10 mouse cellular contexts compared by ENCODE assay signal in genomic region chr6:52215771-52216535, GRCm38 (mm10). TPM values are rescaled to one million over a fixed set of nuclear protein-coding genes. Genes with fewer than 3 reads are reported as not detected.
DNase-seq lines count a peak whose midpoint lies in the region; ATAC-seq and TF ChIP-seq lines count a peak whose summit lies in the region.
"Had no signal": no experiment of that assay in that cellular context is flagged by ENCODE, and none has a peak within 500 bp of the region (broad histone marks: within the 10 kb centered on the region; RNA-seq: fewer than 3 reads in every experiment).

No protein-coding gene starts in this region.

- intact Hi-C loops in left cerebral cortex, postnatal 25 days (cut with DNase I), result no loop called here

- H3K4me1 ChIP-seq in hindbrain, embryonic 11.5 days (replicated peaks; ENCODE audit: control insufficient read depth, insufficient read depth, low read length), result peaks cover 5% of the 10 kb centered on the region; the same call in 1 of the 2 replicates
- no peaks in the 10 kb centered on the region for H3K4me1 ChIP-seq in hindbrain, postnatal 0 days (ENCODE audit: insufficient read depth, low read length)
- H3K4me1 ChIP-seq in kidney, embryonic 14.5 days (ENCODE audit: control insufficient read depth, insufficient read depth, low read length), result peaks cover 46% of the 10 kb centered on the region
- H3K4me1 ChIP-seq in neural tube, embryonic 14.5 days (ENCODE audit: control insufficient read depth, insufficient read depth, low read length), result peaks cover 36% of the 10 kb centered on the region
- peaks cover 17% of the 10 kb centered on the region for H3K4me1 ChIP-seq in midbrain, embryonic 10.5 days

- TF ChIP-seq CTCF in hindbrain, postnatal 0 days (IDR thresholded peaks at IDR 0.05; ENCODE audit: low read depth), result no peak

- ATAC-seq in hindbrain, embryonic 11.5 days (ENCODE audit: low FRiP score), result no peak
- no peak for ATAC-seq in hindbrain, postnatal 0 days
- ATAC-seq in kidney, embryonic 14.5 days (ENCODE audit: low FRiP score, low TSS enrichment), result no peak
- no peak for ATAC-seq in neural tube, embryonic 14.5 days (ENCODE audit: low read depth)

- no peak overlapping the region for H3K4me3 ChIP-seq in hindbrain, embryonic 11.5 days (ENCODE audit: low read depth, low read length)
- no peak overlapping the region for H3K4me3 ChIP-seq in hindbrain, postnatal 0 days (ENCODE audit: low read length)
- H3K4me3 ChIP-seq in kidney, embryonic 14.5 days (ENCODE audit: low read length), result peak overlapping the region; percentile 64
- peak overlapping the region; percentile 88 for H3K4me3 ChIP-seq in neural tube, embryonic 14.5 days (ENCODE audit: low read depth, low read length)
- H3K4me3 ChIP-seq in midbrain, embryonic 10.5 days, result no peak overlapping the region

- H3K4me2 ChIP-seq in hindbrain, embryonic 11.5 days (replicated peaks; ENCODE audit: low read depth, low read length), result no peak overlapping the region
- no peak overlapping the region for H3K4me2 ChIP-seq in hindbrain, postnatal 0 days (ENCODE audit: low read depth, low read length)
- H3K4me2 ChIP-seq in kidney, embryonic 14.5 days (replicated peaks; ENCODE audit: low read depth, low read length), result peak overlapping the region; percentile 97
- peak overlapping the region; percentile 99 for H3K4me2 ChIP-seq in neural tube, embryonic 14.5 days (ENCODE audit: low read depth, low read length)

- no peak overlapping the region for H3K27ac ChIP-seq in hindbrain, embryonic 11.5 days (ENCODE audit: low read depth, low read length)
- no peak overlapping the region for H3K27ac ChIP-seq in hindbrain, postnatal 0 days
- peak overlapping the region; percentile 98 for H3K27ac ChIP-seq in kidney, embryonic 14.5 days (ENCODE audit: low read depth, low read length)
- H3K27ac ChIP-seq in neural tube, embryonic 14.5 days (ENCODE audit: low read depth, low read length), result peak overlapping the region; percentile 99
- H3K27ac ChIP-seq in midbrain, embryonic 10.5 days (replicated peaks), result no peak overlapping the region

- H3K9ac ChIP-seq in hindbrain, embryonic 11.5 days (ENCODE audit: low read depth, low read length), result no peak overlapping the region
- no peak overlapping the region for H3K9ac ChIP-seq in hindbrain, postnatal 0 days (replicated peaks; ENCODE audit: low read length)
- peak overlapping the region; percentile 95 for H3K9ac ChIP-seq in kidney, embryonic 14.5 days (ENCODE audit: low read depth, low read length)
- H3K9ac ChIP-seq in neural tube, embryonic 14.5 days (replicated peaks; ENCODE audit: low read depth, low read length), result peak overlapping the region; percentile 98

- peak; percentile 61 for DNase-seq in hindbrain, embryonic 11.5 days (ENCODE audit: low spot score)
- no peak for DNase-seq in hindbrain, postnatal 0 days (ENCODE audit: low spot score)
- peak; percentile 66 for DNase-seq in forelimb bud, embryonic 11.5 days (ENCODE audit: low read depth, low spot score)
- no peak for DNase-seq in layer of hippocampus, adult 9-11 months
- DNase-seq in left cerebral cortex, postnatal 25 days (ENCODE audit: low spot score in 2 of 2), result no peak
- DNase-seq in midbrain, embryonic 10.5 days (ENCODE audit: low spot score), result no peak

- H3K27me3 ChIP-seq in hindbrain, embryonic 11.5 days (ENCODE audit: control insufficient read depth, insufficient read depth, low read length), result peaks cover 99% of the 10 kb centered on the region
- peaks cover 96% of the 10 kb centered on the region for H3K27me3 ChIP-seq in hindbrain, postnatal 0 days (ENCODE audit: insufficient read depth, low read length)
- peaks cover 3% of the 10 kb centered on the region; the same call in 1 of the 2 replicates for H3K27me3 ChIP-seq in kidney, embryonic 14.5 days (ENCODE audit: control insufficient read depth, insufficient read depth, low read length)
- H3K27me3 ChIP-seq in neural tube, embryonic 14.5 days (ENCODE audit: control insufficient read depth, insufficient read depth, low read length), result no peaks in the 10 kb centered on the region
- H3K27me3 ChIP-seq in midbrain, embryonic 10.5 days (ENCODE audit: low read depth, poor library complexity, severe bottlenecking), result peaks cover 100% of the 10 kb centered on the region

- no peaks in the 10 kb centered on the region for H3K36me3 ChIP-seq in hindbrain, embryonic 11.5 days (ENCODE audit: control insufficient read depth, insufficient read depth, low read length)
- no peaks in the 10 kb centered on the region for H3K36me3 ChIP-seq in hindbrain, postnatal 0 days (ENCODE audit: insufficient read depth, low read length)
- H3K36me3 ChIP-seq in kidney, embryonic 14.5 days (ENCODE audit: control insufficient read depth, insufficient read depth, low read length), result no peaks in the 10 kb centered on the region; the same call in 1 of the 2 replicates
- H3K36me3 ChIP-seq in neural tube, embryonic 14.5 days (ENCODE audit: control insufficient read depth, insufficient read depth, low read length), result no peaks in the 10 kb centered on the region
- no peaks in the 10 kb centered on the region for H3K36me3 ChIP-seq in midbrain, embryonic 10.5 days

- H3K9me3 ChIP-seq in hindbrain, embryonic 11.5 days (ENCODE audit: control insufficient read depth, low read length), result no peaks in the 10 kb centered on the region
- no peaks in the 10 kb centered on the region for H3K9me3 ChIP-seq in hindbrain, postnatal 0 days (ENCODE audit: low read length)
- no peaks in the 10 kb centered on the region for H3K9me3 ChIP-seq in kidney, embryonic 14.5 days (ENCODE audit: control insufficient read depth, low read length)
- no peaks in the 10 kb centered on the region for H3K9me3 ChIP-seq in neural tube, embryonic 14.5 days (ENCODE audit: control insufficient read depth, low read length)
- no peaks in the 10 kb centered on the region for H3K9me3 ChIP-seq in midbrain, embryonic 10.5 days (replicated peaks)

- WGBS in hindbrain, embryonic 11.5 days, result 2% methylated on average over 30 of the region's 30 CpGs
- WGBS in hindbrain, postnatal 0 days, result 4% methylated on average over 30 of the region's 30 CpGs
- WGBS in kidney, embryonic 14.5 days, result under 1% methylated on average over 30 of the region's 30 CpGs
- under 1% methylated on average over 30 of the region's 30 CpGs for WGBS in neural tube, embryonic 14.5 days
- 2% methylated on average over 30 of the region's 30 CpGs for whole genome bisulfite sequencing in midbrain, embryonic 10.5 days

RNA-seq across cellular contexts. Expression of gene Gm28308, which starts 2.8 kb away (rescaled TPM):
- polyA plus RNA-seq in hindbrain, embryonic 11.5 days (2014; fragmentation: Nextera tagmentation; extraction: Ambion mirVana), result not detected in 2 replicates
- 0.83 and 2.2 TPM in 2 replicates for total RNA-seq in hindbrain, postnatal 0 days (2014; rRNA removed)
- polyA plus RNA-seq in hindbrain, postnatal 0 days (2015; fragmentation: Nextera tagmentation; extraction: Ambion mirVana), result not detected in 2 replicates
- polyA plus RNA-seq in kidney, embryonic 14.5 days (2014; fragmentation: Nextera tagmentation; extraction: Ambion mirVana), result not detected in 2 replicates
- polyA plus RNA-seq in neural tube, embryonic 14.5 days (2014; fragmentation: Nextera tagmentation; extraction: Ambion mirVana), result 4.2 TPM in 1 of 2 replicates, not detected in the other
- not detected for total RNA-seq in left cerebral cortex, postnatal 25 days (2021)
- not detected in 2 replicates for polyA plus RNA-seq in midbrain, embryonic 10.5 days (2016; fragmentation: Nextera tagmentation; extraction: Ambion mirVana)
- polyA plus RNA-seq: heart, embryonic 14.5 days; liver, embryonic 16.5 days had no signal

RNA-seq across cellular contexts. Expression of gene Hoxa3, which starts 2.8 kb away (rescaled TPM):
- polyA plus RNA-seq in hindbrain, embryonic 11.5 days (2014; fragmentation: Nextera tagmentation; extraction: Ambion mirVana), result 13.3 and 14.2 TPM in 2 replicates
- total RNA-seq in hindbrain, postnatal 0 days (2014; rRNA removed), result 8.7 and 9.8 TPM in 2 replicates
- polyA plus RNA-seq in hindbrain, postnatal 0 days (2015; fragmentation: Nextera tagmentation; extraction: Ambion mirVana), result 7.9 and 8.8 TPM in 2 replicates
- 9.7 and 13.6 TPM in 2 replicates for polyA plus RNA-seq in kidney, embryonic 14.5 days (2014; fragmentation: Nextera tagmentation; extraction: Ambion mirVana)
- 10.8 and 13.4 TPM in 2 replicates for polyA plus RNA-seq in neural tube, embryonic 14.5 days (2014; fragmentation: Nextera tagmentation; extraction: Ambion mirVana)
- total RNA-seq in left cerebral cortex, postnatal 25 days (2021), result not detected
- polyA plus RNA-seq in midbrain, embryonic 10.5 days (2016; fragmentation: Nextera tagmentation; extraction: Ambion mirVana), result not detected in 2 replicates

RNA-seq across cellular contexts. Expression of gene Hoxa7, which starts 5.7 kb away (rescaled TPM):
- polyA plus RNA-seq in hindbrain, embryonic 11.5 days (2014; fragmentation: Nextera tagmentation; extraction: Ambion mirVana), result 0.34 and 1.9 TPM in 2 replicates
- total RNA-seq in hindbrain, postnatal 0 days (2014; rRNA removed), result 2.6 and 2.9 TPM in 2 replicates
- 1.3 and 3.9 TPM in 2 replicates for polyA plus RNA-seq in hindbrain, postnatal 0 days (2015; fragmentation: Nextera tagmentation; extraction: Ambion mirVana)
- 19.1 and 19.6 TPM in 2 replicates for polyA plus RNA-seq in kidney, embryonic 14.5 days (2014; fragmentation: Nextera tagmentation; extraction: Ambion mirVana)
- 90.8 and 110 TPM in 2 replicates for polyA plus RNA-seq in neural tube, embryonic 14.5 days (2014; fragmentation: Nextera tagmentation; extraction: Ambion mirVana)
- total RNA-seq in left cerebral cortex, postnatal 25 days (2021), result not detected
- polyA plus RNA-seq in midbrain, embryonic 10.5 days (2016; fragmentation: Nextera tagmentation; extraction: Ambion mirVana), result not detected in 2 replicates

RNA-seq across cellular contexts. Expression of gene Hoxa6, which starts 7.4 kb away (rescaled TPM):
- 2.1 and 11.6 TPM in 2 replicates for polyA plus RNA-seq in hindbrain, embryonic 11.5 days (2014; fragmentation: Nextera tagmentation; extraction: Ambion mirVana)
- total RNA-seq in hindbrain, postnatal 0 days (2014; rRNA removed), result 12.3 and 25.8 TPM in 2 replicates
- polyA plus RNA-seq in hindbrain, postnatal 0 days (2015; fragmentation: Nextera tagmentation; extraction: Ambion mirVana), result 6.0 and 7.7 TPM in 2 replicates
- polyA plus RNA-seq in kidney, embryonic 14.5 days (2014; fragmentation: Nextera tagmentation; extraction: Ambion mirVana), result 4.4 TPM in 2 replicates
- polyA plus RNA-seq in neural tube, embryonic 14.5 days (2014; fragmentation: Nextera tagmentation; extraction: Ambion mirVana), result 10.1 and 15.7 TPM in 2 replicates
- not detected for total RNA-seq in left cerebral cortex, postnatal 25 days (2021)
- polyA plus RNA-seq in midbrain, embryonic 10.5 days (2016; fragmentation: Nextera tagmentation; extraction: Ambion mirVana), result not detected in 2 replicates
- polyA plus RNA-seq: heart, embryonic 14.5 days; liver, embryonic 16.5 days had no signal

RNA-seq across cellular contexts. Expression of gene Hoxa5, which starts 11.6 kb away (rescaled TPM):
- polyA plus RNA-seq in hindbrain, embryonic 11.5 days (2014; fragmentation: Nextera tagmentation; extraction: Ambion mirVana), result 23.8 and 39.3 TPM in 2 replicates
- 99.2 and 108 TPM in 2 replicates for total RNA-seq in hindbrain, postnatal 0 days (2014; rRNA removed)
- polyA plus RNA-seq in hindbrain, postnatal 0 days (2015; fragmentation: Nextera tagmentation; extraction: Ambion mirVana), result 81.7 and 89.4 TPM in 2 replicates
- 15.7 and 16.6 TPM in 2 replicates for polyA plus RNA-seq in kidney, embryonic 14.5 days (2014; fragmentation: Nextera tagmentation; extraction: Ambion mirVana)
- 20.9 and 30.6 TPM in 2 replicates for polyA plus RNA-seq in neural tube, embryonic 14.5 days (2014; fragmentation: Nextera tagmentation; extraction: Ambion mirVana)
- not detected for total RNA-seq in left cerebral cortex, postnatal 25 days (2021)
- not detected in 2 replicates for polyA plus RNA-seq in midbrain, embryonic 10.5 days (2016; fragmentation: Nextera tagmentation; extraction: Ambion mirVana)

Comparison
In these comparisons a context has a peak if more than half of its experiments do, and no peak if none do; other contexts are left out.
1. DNase-seq: peak in hindbrain, embryonic 11.5 days (single experiment) and forelimb bud, embryonic 11.5 days (single experiment); none in hindbrain, postnatal 0 days (single experiment), layer of hippocampus, adult 9-11 months (single experiment), left cerebral cortex, postnatal 25 days (0 of 2) and midbrain, embryonic 10.5 days (single experiment).
2. H3K27ac ChIP-seq: peak in kidney, embryonic 14.5 days (single experiment) and neural tube, embryonic 14.5 days (single experiment); none in hindbrain, embryonic 11.5 days (single experiment), hindbrain, postnatal 0 days (single experiment) and midbrain, embryonic 10.5 days (single experiment).
3. H3K4me2 ChIP-seq: peak in kidney, embryonic 14.5 days (single experiment) and neural tube, embryonic 14.5 days (single experiment); none in hindbrain, embryonic 11.5 days (single experiment) and hindbrain, postnatal 0 days (single experiment).
4. H3K4me3 ChIP-seq: peak in kidney, embryonic 14.5 days (single experiment) and neural tube, embryonic 14.5 days (single experiment); none in hindbrain, embryonic 11.5 days (single experiment), hindbrain, postnatal 0 days (single experiment) and midbrain, embryonic 10.5 days (single experiment).
5. H3K9ac ChIP-seq: peak in kidney, embryonic 14.5 days (single experiment) and neural tube, embryonic 14.5 days (single experiment); none in hindbrain, embryonic 11.5 days (single experiment) and hindbrain, postnatal 0 days (single experiment).